8 mouse cellular contexts compared by ENCODE assay signal in genomic region chr5:64802795-64803719, GRCm38 (mm10). TPM values are rescaled to one million over a fixed set of nuclear protein-coding genes. Genes with fewer than 3 reads are reported as not detected.
DNase-seq lines count a peak whose midpoint lies in the region; ATAC-seq and TF ChIP-seq lines count a peak whose summit lies in the region.

Gene Klf3, plus strand, starts transcription at chr5:64803388.

- WGBS in forebrain, embryonic 12.5 days, result under 1% methylated on average over 55 of the region's 116 CpGs
- under 1% methylated on average over 85 of the region's 116 CpGs for WGBS in heart, embryonic 16.5 days
- under 1% methylated on average over 80 of the region's 116 CpGs for WGBS in liver, embryonic 16.5 days (ENCODE audit: insufficient replicate concordance)
- WGBS in neural tube, embryonic 12.5 days, result under 1% methylated on average over 114 of the region's 116 CpGs

- H3K4me3 ChIP-seq in E14TG2a.4 (replicated peaks; ENCODE audit: low read length), result peak within 1 kb of the TSS; percentile 93
- H3K4me3 ChIP-seq in forebrain, embryonic 12.5 days (replicated peaks), result peak within 1 kb of the TSS; percentile 85
- peak within 1 kb of the TSS; percentile 80 for H3K4me3 ChIP-seq in heart, embryonic 16.5 days (ENCODE audit: low read length)
- H3K4me3 ChIP-seq in liver, embryonic 16.5 days (ENCODE audit: low read depth, low read length), result peak within 1 kb of the TSS; percentile 95
- H3K4me3 ChIP-seq in neural tube, embryonic 12.5 days, result peak within 1 kb of the TSS; percentile 78

- H3K4me2 ChIP-seq in forebrain, embryonic 12.5 days, result peak within 1 kb of the TSS; percentile 68
- H3K4me2 ChIP-seq in heart, embryonic 16.5 days (ENCODE audit: low read depth, low read length), result peak within 1 kb of the TSS; percentile 91
- peak within 1 kb of the TSS; percentile 91 for H3K4me2 ChIP-seq in liver, embryonic 16.5 days (ENCODE audit: low read depth, low read length)
- peak within 1 kb of the TSS; percentile 83 for H3K4me2 ChIP-seq in neural tube, embryonic 12.5 days (replicated peaks)

- peak within 1 kb of the TSS; percentile 96 for H3K27ac ChIP-seq in forebrain, embryonic 12.5 days
- H3K27ac ChIP-seq in heart, embryonic 16.5 days (ENCODE audit: low read length), result peak within 1 kb of the TSS; percentile 97
- peak within 1 kb of the TSS; percentile 97 for H3K27ac ChIP-seq in liver, embryonic 16.5 days (ENCODE audit: low read length)
- H3K27ac ChIP-seq in neural tube, embryonic 12.5 days, result peak within 1 kb of the TSS; percentile 74

- peaks cover 29% of the 10 kb centered on the region for H3K36me3 ChIP-seq in E14TG2a.4 (ENCODE audit: insufficient read depth, low read length)
- H3K36me3 ChIP-seq in forebrain, embryonic 12.5 days (replicated peaks), result no peaks in the 10 kb centered on the region
- no peaks in the 10 kb centered on the region for H3K36me3 ChIP-seq in heart, embryonic 16.5 days (ENCODE audit: control insufficient read depth, insufficient read depth)
- peaks cover 5% of the 10 kb centered on the region for H3K36me3 ChIP-seq in liver, embryonic 16.5 days (ENCODE audit: control insufficient read depth, insufficient read depth)
- no peaks in the 10 kb centered on the region for H3K36me3 ChIP-seq in neural tube, embryonic 12.5 days

- H3K27me3 ChIP-seq in E14TG2a.4 (ENCODE audit: insufficient read depth, low read length), result no peaks in the 10 kb centered on the region
- H3K27me3 ChIP-seq in forebrain, embryonic 12.5 days, result no peaks in the 10 kb centered on the region
- H3K27me3 ChIP-seq in heart, embryonic 16.5 days (ENCODE audit: control insufficient read depth, insufficient read depth, low read length), result no peaks in the 10 kb centered on the region
- H3K27me3 ChIP-seq in liver, embryonic 16.5 days (ENCODE audit: control insufficient read depth, insufficient read depth, low read depth, low read length), result peaks cover 9% of the 10 kb centered on the region
- H3K27me3 ChIP-seq in neural tube, embryonic 12.5 days (replicated peaks), result no peaks in the 10 kb centered on the region

- H3K9ac ChIP-seq in forebrain, embryonic 12.5 days, result peak within 1 kb of the TSS; percentile 83
- H3K9ac ChIP-seq in heart, embryonic 16.5 days (ENCODE audit: low read length), result peak within 1 kb of the TSS; percentile 96
- peak within 1 kb of the TSS; percentile 99 for H3K9ac ChIP-seq in liver, embryonic 16.5 days (ENCODE audit: low read depth, low read length)
- peak within 1 kb of the TSS; percentile 89 for H3K9ac ChIP-seq in neural tube, embryonic 12.5 days

- peak; percentile 91 for ATAC-seq in forebrain, embryonic 12.5 days (ENCODE audit: low FRiP score)
- peak; percentile 93 for ATAC-seq in heart, embryonic 16.5 days (replicated peaks; ENCODE audit: extremely low read depth, insufficient read depth, low FRiP score)
- ATAC-seq in liver, embryonic 16.5 days (ENCODE audit: low read depth), result peak; percentile 91
- peak; percentile 90 for ATAC-seq in neural tube, embryonic 12.5 days (ENCODE audit: low FRiP score, low read depth)

- no peak for TF ChIP-seq CTCF in E14TG2a.4 (conservative IDR thresholded peaks at IDR 0.05; ENCODE audit: low read length)

- no peaks in the 10 kb centered on the region for H3K9me3 ChIP-seq in E14TG2a.4 (ENCODE audit: low read length)
- no peaks in the 10 kb centered on the region for H3K9me3 ChIP-seq in forebrain, embryonic 12.5 days
- peaks cover 7% of the 10 kb centered on the region for H3K9me3 ChIP-seq in heart, embryonic 16.5 days (replicated peaks; ENCODE audit: control insufficient read depth, low read length)
- no peaks in the 10 kb centered on the region for H3K9me3 ChIP-seq in liver, embryonic 16.5 days (replicated peaks; ENCODE audit: control insufficient read depth, low read length)
- 0 out of 2 replicates have a peak, but pooled peaks cover 5% of the 10 kb centered on the region for H3K9me3 ChIP-seq in neural tube, embryonic 12.5 days

- H3K4me1 ChIP-seq in E14TG2a.4 (replicated peaks; ENCODE audit: low read depth, low read length), result peaks cover 72% of the 10 kb centered on the region
- H3K4me1 ChIP-seq in forebrain, embryonic 12.5 days, result peaks cover 30% of the 10 kb centered on the region
- peaks cover 28% of the 10 kb centered on the region for H3K4me1 ChIP-seq in heart, embryonic 16.5 days (ENCODE audit: control insufficient read depth, insufficient read depth, low read length)
- peaks cover 32% of the 10 kb centered on the region for H3K4me1 ChIP-seq in liver, embryonic 16.5 days (ENCODE audit: control insufficient read depth, low read depth, low read length)
- peaks cover 23% of the 10 kb centered on the region for H3K4me1 ChIP-seq in neural tube, embryonic 12.5 days

- DNase-seq in c-Kit-positive CD71-positive TER-119-negative erythroid progenitor cells, embryonic 14.5 days (ENCODE audit: low read depth), result peak; percentile 86
- DNase-seq in kidney, postnatal 25 days, result peak; percentile 90 to 98
- DNase-seq in telencephalon, adult 2 months (ENCODE audit: low read depth, low spot score), result peak; percentile 58

RNA-seq across cellular contexts. Expression of gene Klf3, which starts in this region (rescaled TPM):
- polyA plus RNA-seq in forebrain, embryonic 12.5 days (2016; fragmentation: Nextera tagmentation; extraction: Ambion mirVana), result 32.5 and 33.6 TPM in 2 replicates
- polyA plus RNA-seq in heart, embryonic 16.5 days (2015; fragmentation: Nextera tagmentation; extraction: Ambion mirVana), result 41.2 and 41.9 TPM in 2 replicates
- 77.7 and 88.9 TPM in 2 replicates for polyA plus RNA-seq in liver, embryonic 16.5 days (2015; fragmentation: Nextera tagmentation; extraction: Ambion mirVana)
- polyA plus RNA-seq in neural tube, embryonic 12.5 days (2016; fragmentation: Nextera tagmentation; extraction: Ambion mirVana), result 27.7 and 34.8 TPM in 2 replicates

Comparison
In these comparisons a context has a peak if more than half of its experiments do, and no peak if none do; other contexts are left out.
1. Peak in every context shown above with its lines: DNase-seq, ATAC-seq, H3K4me3 ChIP-seq and H3K27ac ChIP-seq.